Mouse (Mus musculus) regulatory T cell (primary cell): ENCODE measurements around the gene 4930402F06Rik.

Experiments
- in situ Hi-C: fragments of 300-600 bp; cut with MboI, MseI; formaldehyde crosslinking; loops from one replicate; pipeline ENCODE4 v1.15.1; 2025; ENCODE audit warnings: high pct_unique_total_duplicates

Gene 4930402F06Rik

DNA sequence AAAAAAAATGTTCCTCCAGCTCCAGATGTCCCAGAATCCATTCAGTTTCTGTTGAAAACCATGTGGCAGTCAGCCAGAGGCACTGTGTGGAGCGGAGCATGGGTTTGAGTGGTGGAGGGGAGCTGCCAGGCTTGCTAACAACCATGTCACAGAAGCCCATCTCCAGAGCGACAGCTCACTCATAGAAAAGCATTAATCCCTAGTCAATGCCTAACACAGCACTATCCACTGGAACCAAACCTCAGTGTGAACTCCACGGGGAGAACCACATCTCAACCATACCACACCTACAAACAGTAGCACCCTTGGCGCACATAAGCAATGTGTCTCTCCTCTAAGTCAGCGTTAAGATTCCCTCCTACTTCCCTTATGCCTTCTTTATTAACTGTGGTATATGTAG is at the start of gene 4930402F06Rik:
TSS of gene 4930402F06Rik (minus strand) at position 80 of the 400 bp plus-strand sequence.
- in situ Hi-C loops, result loop anchor here (5.0 kb wide), 1 partner anchor 100 kb away; no protein-coding TSS in a partner anchor

- in situ Hi-C loops, result no loop called here
Measured at GRCm38 (mm10) chr2:35446300-35446699, 49.3 kb upstream of the 4930402F06Rik start.

- in situ Hi-C loops, result no loop called here
Measured at GRCm38 (mm10) chr2:35445610-35446009, 48.6 kb upstream of the 4930402F06Rik start.

DNA sequence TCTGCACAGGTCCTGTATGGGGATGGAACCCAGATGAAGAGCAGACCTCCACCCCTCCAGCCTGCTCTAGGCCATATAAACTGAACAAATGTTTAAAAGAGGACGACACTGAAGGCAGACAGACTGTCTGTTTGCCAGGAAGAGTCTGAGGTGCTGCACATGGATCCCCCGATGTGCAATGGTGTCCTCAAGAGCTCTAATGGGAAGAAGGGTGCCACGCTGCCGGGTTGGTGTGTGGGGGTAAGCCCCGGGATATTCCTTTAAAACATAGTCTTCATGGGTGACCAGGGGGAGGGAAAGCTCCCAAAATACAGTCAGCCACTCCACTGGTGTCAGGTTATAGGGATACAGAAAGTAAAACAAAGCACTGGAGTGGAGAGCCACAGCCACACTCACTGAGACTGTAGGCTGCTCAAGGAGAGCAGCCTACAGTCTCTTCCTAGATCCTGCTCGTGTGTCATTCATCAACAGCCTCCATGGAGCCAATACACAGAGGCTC is 47.8 kb upstream of the 4930402F06Rik start:
- in situ Hi-C loops, result no loop called here

DNA sequence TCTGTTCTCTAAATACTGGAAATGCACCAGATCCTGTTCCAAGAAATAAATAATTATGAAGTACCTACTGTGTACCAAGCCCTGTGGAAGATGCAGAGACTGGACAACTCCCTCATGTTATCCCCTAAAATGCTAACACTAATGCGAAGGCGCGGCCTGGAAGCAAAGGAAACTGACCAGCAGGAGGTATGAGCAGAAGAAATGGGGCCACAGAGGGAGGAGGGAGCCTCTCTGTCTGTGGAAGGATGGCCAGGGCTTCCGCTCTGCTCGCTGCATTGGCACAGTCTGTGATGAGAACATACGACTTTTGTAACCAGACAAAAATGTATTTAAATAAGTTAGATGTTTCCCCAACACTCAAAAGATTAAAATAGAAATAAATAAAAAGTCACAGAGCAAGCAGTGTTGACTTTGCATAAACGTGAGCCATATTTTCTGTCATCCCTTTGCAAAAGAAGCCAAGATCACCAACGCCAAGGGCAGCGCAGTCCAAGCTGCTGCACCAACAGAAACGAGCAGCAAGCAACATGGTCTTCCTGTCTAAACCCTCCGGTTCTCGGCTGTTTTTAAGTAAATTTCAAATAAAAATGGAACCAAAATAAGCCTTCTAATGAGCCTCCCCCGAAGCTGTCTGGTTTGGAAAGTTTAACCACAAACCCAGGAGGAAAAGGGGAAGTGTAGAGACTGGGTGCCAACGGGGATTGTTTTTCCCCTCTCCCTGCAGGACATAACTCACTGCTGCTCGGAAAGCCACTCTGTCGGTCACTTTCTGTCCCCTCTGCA is 47.2 kb upstream of the 4930402F06Rik start:
- in situ Hi-C loops, result no loop called here

DNA sequence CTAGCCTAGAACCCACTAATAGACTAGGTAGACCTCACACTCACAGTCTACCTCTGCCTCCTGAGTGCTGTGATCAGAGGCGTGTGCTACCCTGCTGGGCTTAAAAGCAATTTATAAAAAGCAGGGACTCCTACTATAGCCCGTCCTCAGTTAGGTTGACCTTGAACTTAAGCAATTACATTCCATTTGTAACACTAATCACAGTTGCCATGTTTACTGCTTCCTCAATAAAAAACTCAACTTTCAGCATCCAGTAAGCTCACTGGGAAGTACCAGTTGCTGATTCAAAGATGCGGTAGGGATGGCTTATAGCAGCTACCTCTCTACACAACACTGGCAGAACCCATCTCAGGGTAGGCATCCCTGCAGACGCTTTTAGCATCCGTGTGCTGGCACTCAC is 46.4 kb upstream of the 4930402F06Rik start:
- in situ Hi-C loops, result no loop called here

GRCm38 (mm10) chr2:35442079-35442478 is 45.1 kb upstream of the 4930402F06Rik start:
- in situ Hi-C loops, result no loop called here

DNA sequence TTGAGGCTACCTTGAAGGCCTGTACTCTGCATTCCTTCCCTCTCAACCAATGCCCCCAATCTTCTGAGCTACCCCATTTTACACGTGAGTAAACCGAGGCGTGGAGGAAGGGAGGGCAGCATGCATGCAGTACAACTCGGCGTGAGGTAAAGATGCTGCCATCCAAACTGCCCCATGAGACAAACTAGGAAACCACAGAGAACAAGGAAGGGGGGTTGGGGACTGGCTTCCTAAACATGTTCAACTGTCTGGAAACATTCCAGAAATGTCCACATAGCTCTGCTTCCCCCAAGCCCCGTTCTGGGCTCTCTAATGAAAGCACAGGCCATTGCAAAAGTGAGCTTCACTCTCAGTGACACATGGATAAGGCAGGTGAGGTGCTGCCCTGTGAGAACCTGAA is 44.4 kb upstream of the 4930402F06Rik start:
- in situ Hi-C loops, result no loop called here

- in situ Hi-C loops, result no loop called here
Measured at GRCm38 (mm10) chr2:35440480-35440879, 43.5 kb upstream of the 4930402F06Rik start.

DNA sequence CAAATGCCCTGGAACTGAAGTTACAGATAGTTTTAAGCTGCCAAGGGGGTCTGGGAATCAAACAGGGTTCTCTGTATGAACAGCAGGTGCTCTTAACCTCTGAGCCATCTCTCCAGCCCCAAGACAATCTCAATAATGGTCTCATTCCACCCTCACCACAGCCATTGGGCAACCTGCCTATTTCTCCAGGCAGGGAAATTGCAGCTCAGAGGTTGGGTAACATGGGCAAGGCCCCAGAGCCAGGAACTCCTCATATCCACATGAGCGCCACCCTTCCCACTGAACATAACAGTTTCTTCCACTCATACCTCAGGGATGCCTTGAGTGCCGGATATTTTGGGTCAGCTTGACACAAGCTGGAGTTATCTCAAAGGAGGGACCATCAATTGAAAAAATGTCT is 40.8 kb upstream of the 4930402F06Rik start:
- in situ Hi-C loops, result no loop called here

DNA sequence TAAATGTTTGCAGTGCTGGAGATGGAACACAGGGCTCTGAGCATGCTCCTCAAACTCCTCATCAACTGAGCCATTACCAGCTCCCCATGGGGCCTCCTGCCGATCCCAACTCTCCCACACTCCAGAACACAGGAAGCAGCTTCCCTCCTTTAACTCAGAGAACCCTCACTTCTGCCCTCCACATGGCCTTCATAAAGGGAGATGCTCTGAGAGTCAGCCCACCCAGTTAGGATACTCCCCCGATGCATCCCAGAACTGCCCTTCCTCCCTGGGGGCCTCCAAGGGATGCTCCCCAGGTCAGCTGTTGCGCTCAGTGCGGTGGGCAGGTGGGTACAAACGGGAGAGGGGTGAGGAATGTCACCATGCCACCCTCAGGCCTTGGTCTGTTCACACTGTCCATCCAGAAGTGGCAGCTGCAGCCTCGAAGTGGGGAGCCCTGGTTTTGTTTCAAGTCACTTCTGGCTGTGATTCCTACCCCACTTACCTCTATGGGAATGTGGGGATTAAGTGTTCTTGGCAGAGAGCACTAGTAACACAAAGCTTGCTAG is 37.7 kb upstream of the 4930402F06Rik start:
- in situ Hi-C loops, result no loop called here

- in situ Hi-C loops, result no loop called here
Measured at GRCm38 (mm10) chr2:35433428-35433827, 36.5 kb upstream of the 4930402F06Rik start.

DNA sequence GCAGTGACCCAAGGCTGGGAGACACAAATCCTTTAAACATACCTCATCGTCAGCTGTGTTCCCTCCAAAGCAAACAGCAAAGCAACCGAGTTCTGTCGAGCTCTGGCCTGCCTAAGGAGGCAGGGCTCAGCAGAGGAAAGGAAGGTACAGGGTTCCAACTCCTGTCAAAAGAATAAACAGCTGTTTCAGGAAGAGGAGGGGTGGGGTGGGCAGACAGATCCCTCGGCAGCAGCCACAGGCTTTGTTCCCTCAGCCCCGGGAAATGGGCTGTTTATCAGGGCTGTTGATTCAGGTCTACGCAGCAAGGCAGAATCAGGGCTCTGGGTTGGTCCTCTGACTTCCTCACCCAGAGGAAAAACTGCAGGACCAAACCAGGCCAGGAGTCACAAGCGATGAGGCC is 35.5 kb upstream of the 4930402F06Rik start:
- in situ Hi-C loops, result no loop called here

- in situ Hi-C loops, result no loop called here
Measured at GRCm38 (mm10) chr2:35432011-35432410, 35.0 kb upstream of the 4930402F06Rik start.

DNA sequence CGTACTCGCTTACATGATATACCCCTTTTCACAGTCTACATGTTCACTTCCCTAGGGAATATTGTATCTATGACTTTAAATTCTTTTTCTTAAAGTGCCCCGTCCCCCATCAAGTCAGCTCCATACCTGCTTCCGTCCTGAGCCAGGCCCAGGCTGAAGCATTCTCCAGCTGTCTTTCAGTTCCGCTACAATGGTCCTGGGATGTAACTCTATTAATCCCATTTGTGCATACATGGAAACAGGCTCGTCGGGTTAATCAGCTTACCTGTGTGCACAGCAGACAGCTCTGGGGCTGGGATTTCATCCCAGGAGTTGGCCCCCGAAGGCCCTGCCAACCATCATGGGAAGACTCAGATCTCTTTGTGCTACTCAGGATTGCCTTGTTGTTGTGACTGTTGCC is 33.8 kb upstream of the 4930402F06Rik start:
- in situ Hi-C loops, result no loop called here

- in situ Hi-C loops, result no loop called here
Measured at GRCm38 (mm10) chr2:35428615-35429300, 31.8 kb upstream of the 4930402F06Rik start.

- in situ Hi-C loops, result no loop called here
Measured at GRCm38 (mm10) chr2:35427559-35427958, 30.6 kb upstream of the 4930402F06Rik start.

DNA sequence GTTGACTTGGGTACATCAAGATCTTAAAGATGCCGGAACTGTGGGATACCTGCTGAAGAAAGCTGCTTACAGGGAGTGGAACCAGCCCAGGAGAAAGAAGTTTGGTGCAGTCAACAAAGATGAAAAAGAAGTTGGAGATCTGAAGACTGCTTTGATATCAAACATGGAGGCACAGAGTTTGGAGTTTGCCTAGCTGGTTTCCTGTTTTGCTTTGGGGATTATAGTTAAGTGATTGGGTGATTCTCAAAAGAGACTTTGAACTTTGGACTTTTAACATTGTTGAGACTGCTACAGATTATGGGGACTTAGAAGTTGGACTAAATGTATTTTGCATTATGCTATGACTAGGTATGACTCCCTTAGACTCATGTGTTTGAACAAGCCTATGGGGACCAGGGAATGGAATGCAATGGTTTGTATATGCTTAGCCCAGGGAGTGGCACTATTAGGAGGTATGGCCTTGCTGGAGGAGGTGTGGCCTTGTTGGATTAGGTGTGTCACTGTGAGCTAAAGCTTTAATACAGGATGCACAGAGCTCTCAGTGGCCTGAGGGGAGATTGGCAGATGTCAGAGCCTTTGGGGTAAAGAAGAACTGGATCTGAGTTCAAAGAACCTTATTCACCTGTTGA is 26.9 kb upstream of the 4930402F06Rik start:
- in situ Hi-C loops, result no loop called here

DNA sequence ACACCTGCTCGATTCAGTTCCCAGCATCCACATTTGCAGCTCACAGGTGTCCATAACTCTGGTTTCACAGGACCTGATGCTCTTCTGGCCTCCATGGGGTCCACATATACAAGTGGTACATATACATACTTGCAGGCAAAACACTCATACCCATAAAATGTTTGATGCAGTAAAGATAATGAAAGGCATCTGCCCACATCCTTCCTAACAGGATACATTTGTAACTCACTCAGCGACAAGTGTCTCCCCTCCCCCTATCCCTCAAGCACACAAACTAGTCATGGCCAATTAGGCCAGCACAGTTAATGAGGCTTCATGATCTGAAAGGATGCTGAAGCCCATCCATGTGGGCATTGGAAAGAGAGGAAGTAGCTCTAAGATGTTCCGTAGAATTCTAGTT is 25.4 kb upstream of the 4930402F06Rik start:
- in situ Hi-C loops, result no loop called here

GRCm38 (mm10) chr2:35420681-35421080 is 23.7 kb upstream of the 4930402F06Rik start:
- in situ Hi-C loops, result no loop called here

DNA sequence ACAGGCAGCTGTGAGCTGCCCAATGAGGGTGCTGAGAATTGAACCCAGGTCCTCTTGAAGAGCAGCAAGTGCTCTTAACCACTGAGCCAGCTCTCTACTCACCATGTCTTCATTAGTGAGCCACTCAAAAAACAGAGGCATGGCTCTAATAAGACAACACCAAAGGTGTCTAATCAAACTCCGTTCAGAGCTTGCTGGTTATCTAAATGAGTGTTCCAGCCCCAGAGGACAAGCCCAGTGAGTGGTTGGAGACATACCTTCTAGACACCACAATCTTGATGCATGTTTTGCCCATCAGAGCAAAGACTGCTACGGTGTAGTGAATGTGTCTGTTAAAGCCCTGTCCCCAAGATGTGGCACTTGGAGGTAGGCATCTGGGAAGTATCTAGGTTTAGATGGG is 22.7 kb upstream of the 4930402F06Rik start:
- in situ Hi-C loops, result no loop called here

DNA sequence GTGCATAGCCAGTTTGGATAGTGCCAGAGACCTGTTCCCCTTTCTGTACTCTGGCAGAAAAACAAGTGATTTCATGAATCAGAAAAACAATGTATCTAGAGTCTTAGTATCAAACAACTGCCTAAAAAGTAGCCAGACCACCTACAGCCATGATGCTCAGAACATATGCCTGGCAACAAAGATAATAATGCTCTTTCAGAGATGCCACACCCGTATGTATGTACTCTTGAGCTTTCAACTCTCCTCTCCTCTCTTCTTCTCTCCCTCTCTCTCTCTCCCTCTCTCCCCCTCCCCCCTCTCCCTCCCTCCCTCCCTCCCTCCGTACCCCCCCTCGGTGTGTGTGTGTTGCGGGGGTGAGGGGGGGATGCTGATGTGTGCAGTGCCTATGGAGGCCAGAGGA is 22.3 kb upstream of the 4930402F06Rik start:
- in situ Hi-C loops, result no loop called here
